Mouse (Mus musculus) embryonic facial prominence, embryonic 12.5 days (tissue): Measurements from ENCODE around the gene Plb1. TPM values are rescaled to one million over a fixed set of nuclear protein-coding genes. Genes with fewer than 3 reads are reported as not detected.
A peak's percentile ranks its signal among the peaks of the same experiment; 100 is the strongest.

Experiments
- ATAC-seq: fragments of 200-750 bp; cut with Nextera tagmentation; 2 replicates; pipeline ENCODE4 v1.8.0; 2017; ENCODE audit not compliant: insufficient number of reproducible peaks, insufficient read depth, low FRiP score, low TSS enrichment
- H3K27ac ChIP-seq: fragments of 300-500 bp; sonication (generic); 2 replicates; pipeline ENCODE4 v1.5.1; 2016; ENCODE audit warnings: mild to moderate bottlenecking
- H3K27me3 ChIP-seq: fragments of 300-500 bp; sonication (generic); 2 replicates; pipeline ENCODE4 v1.6.1; 2016; ENCODE audit warnings: mild to moderate bottlenecking, moderate library complexity
- H3K36me3 ChIP-seq: fragments of 300-500 bp; sonication (generic); 2 replicates; pipeline ENCODE4 v1.6.1; 2016; ENCODE audit warnings: mild to moderate bottlenecking
- H3K4me1 ChIP-seq: fragments of 300-500 bp; sonication (generic); 2 replicates; pipeline ENCODE4 v1.6.1; 2016
- H3K4me2 ChIP-seq: fragments of 300-500 bp; sonication (generic); replicated peaks from 2 replicates; pipeline ENCODE4 v1.6.1; 2016; ENCODE audit warnings: mild to moderate bottlenecking, moderate library complexity
- H3K4me3 ChIP-seq: fragments of 300-500 bp; sonication (generic); 2 replicates; pipeline ENCODE4 v1.5.1; 2016; ENCODE audit warnings: mild to moderate bottlenecking
- H3K9ac ChIP-seq: fragments of 300-500 bp; sonication (generic); 2 replicates; pipeline ENCODE4 v1.6.1; 2016; ENCODE audit warnings: mild to moderate bottlenecking, moderate library complexity
- H3K9me3 ChIP-seq: fragments of 300-500 bp; sonication (generic); 2 replicates; pipeline ENCODE4 v1.6.1; 2016; ENCODE audit warnings: mild to moderate bottlenecking, moderate library complexity
- WGBS: fragments of 180-500 bp; shearing (Covaris S2); methylation state at CpG from one replicate; pipeline ENCODE4 v1.1.7; 2016; 5-methylcytosine and 5-hydroxymethylcytosine counted together
- polyA plus RNA-seq: library from polyadenylated mRNA; unstranded; fragments of >200 nt; fragmentation: Nextera tagmentation; extraction: Ambion mirVana; gene quantifications from 2 replicates; pipeline ENCODE4 v1.2.1, GENCODE M21; 2016

The Plb1 gene
- polyA plus RNA-seq, 1 experiment from 2014 or later, result 0.22 TPM

DNA sequence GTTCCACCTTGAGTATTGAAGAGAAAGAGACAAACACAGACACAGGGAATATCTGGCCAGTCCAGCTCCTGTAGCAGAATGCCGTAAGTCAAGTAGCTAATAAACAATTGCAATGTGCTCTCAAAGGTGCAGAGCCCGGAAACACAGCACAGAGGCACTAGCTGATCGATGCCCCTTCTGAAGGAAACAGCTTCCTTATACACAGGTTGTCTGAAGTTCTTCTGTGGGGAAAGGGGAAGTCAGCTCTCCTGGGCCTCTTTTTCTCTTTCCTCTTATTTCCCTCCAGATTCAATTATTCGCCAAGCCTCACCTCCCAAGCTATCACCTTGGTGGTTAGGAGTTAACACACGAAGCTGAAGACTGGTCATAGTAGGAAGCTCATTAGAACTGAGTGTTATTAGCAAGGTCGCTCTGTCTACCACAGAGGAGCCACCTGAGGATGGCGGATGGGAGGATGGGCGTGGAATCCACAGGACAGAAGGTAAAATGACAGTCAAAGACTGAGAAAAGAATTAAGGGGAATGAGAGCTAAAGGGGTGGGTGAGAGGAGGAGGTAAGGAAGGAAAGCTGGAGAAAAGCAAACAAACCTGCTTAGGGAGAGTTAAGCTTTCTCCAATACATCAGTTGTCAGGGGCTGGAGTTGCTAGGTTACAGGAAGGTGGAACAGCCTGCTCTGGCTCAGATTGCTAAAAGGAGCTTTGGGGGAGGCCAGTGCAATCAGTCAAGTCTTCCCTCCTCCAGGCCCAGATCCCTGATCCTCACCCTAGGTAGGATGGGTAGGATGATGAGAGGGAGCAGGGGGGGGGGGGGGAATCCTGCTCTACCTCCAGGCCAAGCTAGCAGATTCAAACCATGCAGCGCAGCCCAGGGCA is 170.8 kb downstream of the Plb1 start:
- Histone ChIP-seq H3K27ac (no peak overlapping the region), H3K27me3 (no peaks in the 10 kb centered on the region), H3K4me3 (no peak overlapping the region), H3K36me3 (no peaks in the 10 kb centered on the region), H3K4me1 (0 out of 2 replicates have a peak, but pooled peaks cover 4% of the 10 kb centered on the region), H3K4me2 (no peak overlapping the region), H3K9ac (no peak overlapping the region), H3K9me3 (no peaks in the 10 kb centered on the region)
- ATAC-seq, result no peak
- WGBS, result 71% methylated on average over 9 of the region's 9 CpGs

DNA sequence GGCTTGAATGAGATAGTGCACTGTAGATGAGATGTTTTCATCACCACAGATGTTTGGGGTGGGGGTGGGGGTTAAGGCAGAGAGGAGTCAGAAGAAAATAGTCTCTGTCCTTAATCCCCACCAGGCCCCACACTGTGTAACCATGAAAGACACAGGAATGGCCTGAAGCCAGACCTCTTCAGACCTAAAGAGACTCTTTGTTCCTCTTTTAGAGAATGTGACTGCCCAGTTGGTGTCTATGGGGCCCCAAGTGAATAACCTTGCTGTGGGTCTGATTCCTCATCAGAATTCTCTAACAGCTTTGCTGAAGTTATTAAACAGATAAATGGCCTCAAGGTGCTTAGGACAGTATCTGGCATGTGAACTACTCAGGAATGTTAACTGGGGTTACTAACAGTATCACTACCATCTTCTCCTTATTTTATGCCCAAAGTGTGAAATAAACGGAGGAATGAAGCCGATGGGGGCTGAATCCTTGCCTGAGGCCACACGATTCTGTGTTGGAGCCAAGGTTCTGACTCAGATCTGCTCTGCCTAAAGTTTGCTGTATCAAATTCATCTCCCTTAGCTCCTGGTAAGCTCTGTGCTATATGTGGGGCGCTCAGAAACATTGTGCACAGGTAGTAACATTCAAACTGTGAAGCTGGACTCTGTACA is 172.8 kb downstream of the Plb1 start:
- Histone ChIP-seq H3K27ac (no peak overlapping the region), H3K27me3 (no peaks in the 10 kb centered on the region), H3K36me3 (no peaks in the 10 kb centered on the region), H3K9ac (no peak overlapping the region), H3K4me3 (no peak overlapping the region), H3K9me3 (no peaks in the 10 kb centered on the region), H3K4me2 (no peak overlapping the region), H3K4me1 (0 out of 2 replicates have a peak, but pooled peaks cover 4% of the 10 kb centered on the region)
- no peak for ATAC-seq
- 46% methylated on average over 4 of the region's 4 CpGs for WGBS

DNA sequence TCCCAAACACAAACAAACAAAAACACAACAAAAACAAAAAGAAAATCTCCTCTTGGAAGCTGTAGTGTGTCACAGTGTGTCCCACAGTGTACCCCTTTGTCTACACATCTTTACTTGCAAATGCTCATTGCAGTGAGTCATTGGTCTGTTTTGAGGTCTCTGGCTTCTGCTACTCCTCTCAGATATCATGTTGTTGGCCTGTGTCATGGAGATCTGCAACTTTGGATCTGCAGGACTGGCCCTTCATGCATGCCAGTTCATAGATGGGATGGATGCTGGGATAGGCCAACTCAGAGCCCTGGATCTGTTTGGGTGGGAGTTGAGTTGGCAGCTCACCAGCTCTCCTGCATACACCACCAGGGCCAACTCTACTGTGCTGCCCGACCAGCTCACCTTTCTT is 176.3 kb downstream of the Plb1 start:
- Histone ChIP-seq H3K4me3 (no peak overlapping the region), H3K27ac (no peak overlapping the region), H3K9me3 (no peaks in the 10 kb centered on the region), H3K9ac (no peak overlapping the region), H3K4me1 (peaks cover 18% of the 10 kb centered on the region), H3K4me2 (no peak overlapping the region), H3K27me3 (no peaks in the 10 kb centered on the region), H3K36me3 (no peaks in the 10 kb centered on the region)
- no peak for ATAC-seq
- WGBS, result 67% methylated on average over 1 of the region's 1 CpGs

DNA sequence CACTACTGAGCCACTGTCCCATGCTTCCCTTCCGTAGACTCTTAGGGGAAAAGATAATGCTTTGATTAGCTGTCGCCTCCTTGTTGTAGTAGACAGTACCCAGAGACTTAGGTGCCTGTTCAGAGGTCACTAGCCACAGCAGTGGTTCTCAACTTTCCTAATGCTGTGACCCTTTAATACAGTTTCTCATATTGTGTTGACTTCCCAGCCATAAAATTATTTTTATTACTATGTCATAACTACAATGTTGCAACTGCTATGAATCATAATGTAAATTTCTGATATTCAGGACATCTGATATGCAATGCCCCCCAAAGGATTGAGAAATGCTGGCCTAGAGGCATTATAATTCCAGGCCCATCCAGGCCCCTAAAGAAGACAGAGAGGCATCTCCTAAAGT is 177.2 kb downstream of the Plb1 start:
- H3K4me1 ChIP-seq, result peaks cover 26% of the 10 kb centered on the region
- no peak overlapping the region for H3K4me2 ChIP-seq
- H3K27me3 ChIP-seq, result no peaks in the 10 kb centered on the region
- 81% methylated on average over 2 of the region's 2 CpGs for WGBS
- no peak overlapping the region for H3K27ac ChIP-seq
- H3K4me3 ChIP-seq, result no peak overlapping the region
- H3K9ac ChIP-seq, result no peak overlapping the region
- ATAC-seq, result no peak
- no peaks in the 10 kb centered on the region for H3K9me3 ChIP-seq
- H3K36me3 ChIP-seq, result no peaks in the 10 kb centered on the region

DNA sequence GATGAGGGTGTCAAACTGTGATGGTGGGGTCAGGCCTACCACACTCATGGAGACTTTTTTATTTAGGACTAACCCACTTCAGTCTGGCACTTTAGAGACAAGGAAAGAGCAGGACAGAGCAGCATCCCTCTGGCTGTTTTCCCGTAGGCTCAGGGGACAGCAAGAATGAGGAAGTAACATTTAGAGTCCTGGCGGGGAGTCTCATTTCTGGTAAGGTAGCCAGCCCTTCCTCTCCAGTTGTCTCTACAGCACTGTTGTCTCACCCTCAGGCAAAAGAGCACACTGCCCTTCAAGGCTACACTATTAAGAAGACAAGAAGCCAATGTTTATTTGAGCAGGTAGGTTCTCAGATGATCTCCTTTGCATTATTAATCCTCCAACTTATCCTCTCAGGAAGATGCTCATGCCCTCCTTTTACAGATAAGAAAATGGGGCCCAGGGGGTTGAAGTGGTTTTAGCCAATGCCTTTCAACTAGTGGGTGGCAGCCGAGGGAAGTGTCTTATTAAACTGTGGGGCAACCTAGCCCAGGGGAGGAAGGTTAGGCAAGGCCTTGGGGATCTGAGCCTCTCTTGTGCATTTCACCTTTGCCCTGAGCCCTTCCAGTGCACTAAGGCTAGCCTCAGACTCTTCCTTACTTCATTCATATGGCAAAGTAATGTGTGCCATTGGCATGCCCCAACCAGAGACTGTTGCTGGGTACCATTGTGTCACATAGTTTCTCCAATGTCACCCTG is 178.6 kb downstream of the Plb1 start:
- Histone ChIP-seq H3K4me3 (no peak overlapping the region), H3K27me3 (no peaks in the 10 kb centered on the region), H3K36me3 (no peaks in the 10 kb centered on the region), H3K27ac (no peak overlapping the region), H3K9me3 (no peaks in the 10 kb centered on the region), H3K4me2 (no peak overlapping the region), H3K4me1 (peaks cover 28% of the 10 kb centered on the region), H3K9ac (no peak overlapping the region)
- no peak for ATAC-seq
- WGBS, result 61% methylated on average over 3 of the region's 3 CpGs

DNA sequence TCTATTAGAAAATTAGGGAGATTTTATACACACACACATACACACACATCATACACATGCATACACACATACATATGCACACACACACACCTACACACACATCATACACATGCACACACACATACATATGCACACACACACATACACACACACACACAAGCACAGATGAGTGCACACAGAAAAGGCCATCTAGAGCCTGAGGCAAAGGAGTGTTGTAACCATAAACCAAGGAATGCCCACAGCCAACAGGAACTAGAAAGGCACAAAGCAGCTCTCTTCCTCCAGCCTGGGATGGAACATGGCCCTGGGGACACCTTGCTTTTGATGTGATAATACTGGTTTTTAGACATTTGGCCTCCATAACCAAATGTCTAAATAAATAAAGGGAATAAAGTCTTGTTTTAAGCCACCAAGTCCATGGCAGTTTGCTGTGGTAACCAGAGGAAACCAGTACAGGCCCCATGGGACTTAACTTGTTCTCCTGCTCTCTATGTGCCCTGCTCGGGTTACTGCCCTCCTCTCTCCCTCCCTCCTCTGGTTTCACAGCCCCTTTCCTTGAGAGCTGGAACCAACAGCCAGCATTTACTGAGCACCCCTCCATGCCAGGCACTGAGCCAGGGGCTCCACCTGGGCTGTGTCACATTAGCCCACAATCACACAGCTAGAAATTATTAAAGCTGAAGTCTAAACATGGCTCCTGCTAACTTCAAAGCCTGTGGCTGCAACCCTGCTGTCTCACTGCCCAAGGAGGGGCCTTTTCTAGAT is 179.9 kb downstream of the Plb1 start:
- no peaks in the 10 kb centered on the region for H3K27me3 ChIP-seq
- H3K4me2 ChIP-seq, result no peak overlapping the region
- H3K9ac ChIP-seq, result no peak overlapping the region
- H3K4me1 ChIP-seq, result peaks cover 28% of the 10 kb centered on the region
- ATAC-seq, result peak; percentile 92
- WGBS, result 0% methylated on average over 1 of the region's 1 CpGs
- no peaks in the 10 kb centered on the region for H3K36me3 ChIP-seq
- no peaks in the 10 kb centered on the region for H3K9me3 ChIP-seq
- peak overlapping the region; percentile 74 for H3K27ac ChIP-seq
- H3K4me3 ChIP-seq, result no peak overlapping the region

DNA sequence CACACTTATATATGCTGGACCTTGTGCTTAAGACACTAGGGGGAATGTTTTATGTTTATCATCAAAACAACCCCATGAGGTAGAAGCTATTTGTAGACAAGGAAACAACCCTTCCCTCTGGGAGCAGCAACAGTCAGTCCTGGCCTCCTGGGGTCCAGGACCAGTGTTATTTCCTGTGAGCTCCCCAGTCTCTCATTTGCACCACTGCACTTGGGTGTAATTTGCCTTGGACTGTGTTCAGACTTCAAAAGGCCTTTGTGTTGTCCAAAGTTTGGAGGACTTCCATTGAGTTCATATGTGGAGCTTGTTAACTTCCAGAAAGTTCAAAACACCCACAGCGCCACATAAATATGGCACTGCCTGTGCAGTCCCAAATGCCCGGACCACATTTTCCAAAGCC is 180.6 kb downstream of the Plb1 start:
- Histone ChIP-seq H3K4me1 (peaks cover 28% of the 10 kb centered on the region), H3K27ac (peak overlapping the region; percentile 74)
- ATAC-seq, result no peak

DNA sequence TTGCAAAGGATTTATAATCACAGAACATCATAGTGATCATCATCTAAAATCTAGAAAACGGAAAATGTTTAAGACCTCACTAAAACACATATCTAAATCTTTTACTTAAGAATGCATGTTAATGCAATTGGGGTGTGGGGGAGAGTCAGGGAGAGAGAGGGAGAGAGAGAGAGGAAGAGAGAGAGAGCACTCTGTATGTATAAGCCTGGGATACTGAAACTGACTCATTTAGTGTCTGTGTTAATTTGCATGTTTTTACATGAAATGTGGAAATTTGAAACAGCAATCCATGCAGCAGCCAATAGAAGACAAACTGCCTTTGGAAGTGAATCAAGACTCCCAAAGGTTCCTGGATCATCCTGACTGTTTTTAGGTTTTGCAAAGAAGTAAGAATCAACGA is 181.1 kb downstream of the Plb1 start:
- Histone ChIP-seq H3K4me2 (no peak overlapping the region), H3K4me1 (peaks cover 28% of the 10 kb centered on the region), H3K4me3 (no peak overlapping the region), H3K9ac (no peak overlapping the region), H3K36me3 (no peaks in the 10 kb centered on the region), H3K27me3 (no peaks in the 10 kb centered on the region), H3K9me3 (no peaks in the 10 kb centered on the region), H3K27ac (0 out of 2 replicates have a peak overlapping the region, but pooled peaks have one; percentile 74)
- no peak for ATAC-seq
- 61% methylated on average over 2 of the region's 2 CpGs for WGBS

More for the DNA sequence above, 180.6 kb downstream of the Plb1 start:
- H3K9ac ChIP-seq, result no peak overlapping the region
- 41% methylated on average over 2 of the region's 2 CpGs for WGBS
- no peak overlapping the region for H3K4me2 ChIP-seq
- no peaks in the 10 kb centered on the region for H3K36me3 ChIP-seq
- H3K9me3 ChIP-seq, result no peaks in the 10 kb centered on the region
- no peaks in the 10 kb centered on the region for H3K27me3 ChIP-seq
- no peak overlapping the region for H3K4me3 ChIP-seq

DNA sequence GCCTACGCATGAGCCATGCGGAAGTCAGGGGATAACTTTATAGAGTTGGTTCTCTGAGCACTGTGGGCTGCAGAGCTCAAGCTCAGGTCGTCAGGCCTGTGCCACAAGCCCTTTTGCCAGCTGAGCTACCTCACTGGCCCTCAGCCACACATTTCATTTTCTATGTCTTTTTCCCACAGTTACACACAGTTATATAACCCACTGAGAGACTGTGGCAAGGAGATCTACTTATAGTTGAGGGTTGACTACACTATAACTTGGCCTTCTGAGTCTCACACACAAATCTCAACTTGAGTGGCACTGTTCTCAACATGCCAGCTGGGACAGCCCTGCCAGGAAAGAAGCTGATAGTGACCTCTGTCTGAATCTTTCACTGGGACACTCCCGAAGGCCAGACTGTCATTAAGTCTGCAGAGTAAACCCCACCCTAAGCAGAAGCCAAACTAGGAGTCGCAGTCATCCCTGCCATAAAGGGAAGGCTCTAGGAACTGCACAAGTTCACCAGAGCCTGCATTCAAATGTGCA is 182.0 kb downstream of the Plb1 start:
- Histone ChIP-seq H3K9me3 (no peaks in the 10 kb centered on the region), H3K4me3 (no peak overlapping the region), H3K9ac (no peak overlapping the region), H3K4me1 (peaks cover 28% of the 10 kb centered on the region), H3K4me2 (no peak overlapping the region), H3K27me3 (no peaks in the 10 kb centered on the region), H3K27ac (no peak overlapping the region), H3K36me3 (no peaks in the 10 kb centered on the region)
- 81% methylated on average over 5 of the region's 5 CpGs for WGBS
- no peak for ATAC-seq

DNA sequence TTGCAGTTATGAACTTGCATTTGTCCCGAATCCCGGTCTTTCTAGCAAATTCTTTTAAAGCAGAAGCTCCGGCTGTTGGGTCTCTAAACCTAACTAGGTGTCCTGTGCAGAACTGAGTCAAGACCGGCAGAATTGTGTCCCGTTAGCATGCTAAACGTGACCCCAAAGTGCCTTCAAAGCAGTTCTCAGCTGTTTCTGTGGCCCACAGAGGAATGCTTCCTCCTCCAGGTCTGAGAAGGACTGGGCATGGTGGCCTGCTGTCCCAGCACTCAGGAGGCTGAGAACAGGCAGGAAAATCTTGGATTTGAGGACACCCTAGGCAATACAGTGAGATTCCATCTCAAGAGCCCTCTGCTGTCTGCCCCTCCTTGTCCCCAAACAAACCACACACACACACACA is 183.0 kb downstream of the Plb1 start:
- WGBS, result 81% methylated on average over 6 of the region's 6 CpGs
- Histone ChIP-seq H3K9me3 (no peaks in the 10 kb centered on the region), H3K27ac (no peak overlapping the region), H3K27me3 (no peaks in the 10 kb centered on the region), H3K4me1 (peaks cover 28% of the 10 kb centered on the region), H3K36me3 (no peaks in the 10 kb centered on the region), H3K4me2 (no peak overlapping the region), H3K4me3 (no peak overlapping the region), H3K9ac (no peak overlapping the region)
- ATAC-seq, result no peak
